Mouse (Mus musculus) hindbrain, embryonic 10.5 days (tissue): ENCODE results near the gene B3galt5. TPM values are rescaled to one million over a fixed set of nuclear protein-coding genes. Genes with fewer than 3 reads are reported as not detected.

Experiments used
- DNase-seq: peaks from one replicate; pipeline ENCODE4 v3.0.0-alpha.2; 2017; ENCODE audit warnings: low spot score
- H3K27ac ChIP-seq: fragments of 300-500 bp; sonication (generic); 2 replicates; pipeline ENCODE4 v1.5.1; 2016; ENCODE audit warnings: mild to moderate bottlenecking, moderate library complexity
- H3K27me3 ChIP-seq: fragments of 300-500 bp; sonication (generic); 2 replicates; pipeline ENCODE4 v1.6.1; 2016; ENCODE audit warnings: mild to moderate bottlenecking; ENCODE audit not compliant: poor library complexity, insufficient read depth, severe bottlenecking
- H3K36me3 ChIP-seq: fragments of 300-500 bp; sonication (generic); 2 replicates; pipeline ENCODE4 v1.6.1; 2016; ENCODE audit warnings: mild to moderate bottlenecking, moderate library complexity
- H3K4me1 ChIP-seq: fragments of 300-500 bp; sonication (generic); replicated peaks from 2 replicates; pipeline ENCODE4 v1.6.1; 2016; ENCODE audit warnings: mild to moderate bottlenecking
- H3K4me3 ChIP-seq: fragments of 300-500 bp; sonication (generic); 2 replicates; pipeline ENCODE4 v1.5.1; 2016; ENCODE audit warnings: mild to moderate bottlenecking, moderate library complexity
- H3K9me3 ChIP-seq: fragments of 300-500 bp; sonication (generic); 2 replicates; pipeline ENCODE4 v1.6.1; 2016; ENCODE audit warnings: mild to moderate bottlenecking, moderate library complexity
- WGBS: fragments of 180-500 bp; shearing (Covaris S2); methylation state at CpG from one replicate; pipeline ENCODE4 v1.1.7; 2016; 5-methylcytosine and 5-hydroxymethylcytosine counted together
- polyA plus RNA-seq: library from polyadenylated mRNA; unstranded; fragments of >200 nt; fragmentation: Nextera tagmentation; extraction: Ambion mirVana; gene quantifications from 2 replicates; pipeline ENCODE4 v1.2.1, GENCODE M21; 2016

The B3galt5 gene
- polyA plus RNA-seq, 1 experiment from 2014 or later: 0.60 TPM

DNA sequence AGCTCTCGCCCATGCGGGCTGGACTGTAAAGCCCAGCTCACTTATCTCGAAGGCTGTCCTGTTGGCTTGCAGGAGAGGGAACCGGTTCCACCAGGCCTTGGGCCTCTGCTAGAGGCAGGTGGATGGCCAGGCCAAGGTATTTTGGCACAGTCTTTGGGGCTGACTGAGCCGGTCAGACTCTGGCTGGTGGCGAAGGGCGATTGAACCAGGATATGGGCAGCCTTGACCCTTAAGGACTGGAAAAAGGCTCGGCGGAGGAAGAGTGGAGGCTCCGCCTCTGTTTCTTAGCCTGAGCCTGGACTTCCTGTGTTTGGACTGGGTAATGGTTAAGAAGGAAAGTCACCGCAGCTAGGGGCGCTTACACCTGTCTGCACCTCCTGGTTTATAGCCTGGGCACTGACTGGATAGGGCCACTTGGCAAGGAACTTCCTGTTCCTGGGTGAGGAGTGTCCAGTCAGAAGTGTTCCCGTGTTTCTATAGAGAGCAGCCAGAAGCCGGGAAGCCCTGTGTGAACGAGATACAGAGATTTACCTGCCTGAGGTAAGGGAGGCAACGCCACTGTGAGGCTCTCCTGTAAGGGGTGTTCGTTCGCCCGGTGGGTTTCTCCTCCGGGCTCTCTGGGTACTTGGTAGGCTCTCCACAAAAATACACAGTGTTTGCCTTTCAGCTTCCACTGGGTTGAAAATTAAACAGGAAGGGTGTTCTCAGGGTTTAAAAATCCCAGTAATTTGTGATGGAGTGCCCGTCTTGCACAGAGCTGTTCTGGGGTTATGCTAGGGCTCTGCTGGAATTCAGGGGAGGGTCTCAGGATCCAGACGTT lies 125.9 kb downstream of the B3galt5 start:
- no peak overlapping the region for H3K4me3 ChIP-seq
- WGBS: 82% methylated on average over 22 of the region's 22 CpGs
- peaks cover 11% of the 10 kb centered on the region; the same call in 1 of the 2 replicates for H3K27me3 ChIP-seq
- H3K27ac ChIP-seq: 0 out of 2 replicates have a peak overlapping the region, but pooled peaks have one; percentile 23
- no peak for DNase-seq
- H3K4me1 ChIP-seq: peaks cover 26% of the 10 kb centered on the region
- H3K9me3 ChIP-seq: no peaks in the 10 kb centered on the region
- no peaks in the 10 kb centered on the region for H3K36me3 ChIP-seq

DNA sequence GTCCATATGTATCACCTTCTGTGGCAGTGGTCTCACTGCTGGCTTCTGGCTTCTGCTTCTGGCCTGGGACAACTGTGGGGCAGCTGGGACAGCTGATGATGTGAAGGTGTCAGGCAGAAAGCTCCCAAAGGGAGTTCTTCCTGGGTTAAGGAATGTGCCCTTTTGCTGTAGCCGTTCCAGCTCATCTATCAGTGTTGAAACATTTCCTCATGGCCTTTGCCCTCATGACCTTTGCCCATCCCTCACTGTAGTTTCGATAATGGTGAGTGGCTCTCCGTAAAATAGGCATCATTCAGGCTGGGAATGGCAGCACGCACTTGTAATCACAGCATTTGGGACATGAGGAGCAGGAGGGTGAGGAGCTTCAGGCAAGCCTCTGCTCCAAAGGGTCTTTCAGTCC lies 127.3 kb downstream of the B3galt5 start:
- H3K27me3 ChIP-seq: 0 out of 2 replicates have a peak, but pooled peaks cover 4% of the 10 kb centered on the region
- no peak for DNase-seq
- no peaks in the 10 kb centered on the region for H3K9me3 ChIP-seq
- H3K27ac ChIP-seq: no peak overlapping the region
- WGBS: 20% methylated on average over 4 of the region's 4 CpGs
- H3K4me3 ChIP-seq: no peak overlapping the region
- no peaks in the 10 kb centered on the region for H3K36me3 ChIP-seq
- H3K4me1 ChIP-seq: peaks cover 26% of the 10 kb centered on the region

DNA sequence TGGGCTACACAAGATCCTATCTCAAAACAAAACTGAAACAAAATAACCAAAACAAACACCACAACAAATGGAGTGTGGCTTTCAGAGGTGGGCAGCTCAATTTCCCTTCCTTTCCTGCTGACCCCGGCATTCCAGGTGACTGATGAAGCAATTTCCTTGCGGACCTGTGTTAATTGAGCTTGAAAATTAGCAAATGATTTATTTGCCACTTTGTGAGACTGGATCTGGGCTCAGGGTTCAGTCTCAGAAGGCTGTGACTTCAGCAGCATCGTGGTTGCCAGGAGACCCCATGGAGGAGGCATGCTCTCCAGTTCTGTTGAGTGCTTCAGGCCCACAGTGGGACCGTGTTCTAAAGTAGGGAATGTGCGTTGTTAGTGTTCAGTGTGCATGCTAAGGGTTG lies 127.7 kb downstream of the B3galt5 start:
- H3K9me3 ChIP-seq: no peaks in the 10 kb centered on the region
- 0 out of 2 replicates have a peak, but pooled peaks cover 4% of the 10 kb centered on the region for H3K27me3 ChIP-seq
- 58% methylated on average over 5 of the region's 5 CpGs for WGBS
- no peak overlapping the region for H3K27ac ChIP-seq
- H3K4me3 ChIP-seq: no peak overlapping the region
- no peak for DNase-seq
- peaks cover 26% of the 10 kb centered on the region for H3K4me1 ChIP-seq
- H3K36me3 ChIP-seq: no peaks in the 10 kb centered on the region

DNA sequence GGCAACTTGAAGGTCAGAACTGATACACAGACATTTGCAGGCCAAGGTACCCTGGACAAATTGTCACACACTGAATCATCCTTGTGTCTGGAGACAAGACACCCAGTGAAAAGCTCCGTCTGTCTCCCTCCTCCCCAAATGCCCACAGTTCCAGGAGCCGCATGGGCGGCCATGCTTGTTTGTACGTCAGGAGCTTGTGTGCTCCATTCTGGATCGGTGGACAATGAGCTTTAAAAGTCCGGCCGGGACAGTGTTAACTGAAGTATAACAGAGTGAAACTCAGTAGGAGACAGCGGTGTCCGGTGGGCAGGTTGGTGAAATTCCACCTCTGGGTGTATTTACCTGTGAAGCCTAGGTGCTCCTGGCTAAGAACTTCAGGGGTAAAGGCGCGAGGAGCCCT lies 129.3 kb downstream of the B3galt5 start:
- Histone ChIP-seq H3K9me3 (no peaks in the 10 kb centered on the region), H3K27ac (no peak overlapping the region), H3K4me1 (peaks cover 26% of the 10 kb centered on the region), H3K27me3 (0 out of 2 replicates have a peak, but pooled peaks cover 4% of the 10 kb centered on the region), H3K36me3 (no peaks in the 10 kb centered on the region), H3K4me3 (no peak overlapping the region)
- DNase-seq: no peak
- WGBS: 76% methylated on average over 11 of the region's 11 CpGs

Other genes with a start within 250 kb of the B3galt5 start
- gene Psmg1, start 244.8 kb upstream of the B3galt5 start, polyA plus RNA-seq: 99.0 and 103 TPM in 2 replicates
- 138 and 164 TPM in 2 replicates for gene Brwd1, start 153.3 kb upstream of the B3galt5 start, polyA plus RNA-seq
- gene Hmgn1, start 108.1 kb upstream of the B3galt5 start, polyA plus RNA-seq: 705 and 803 TPM in 2 replicates
- 115 and 117 TPM in 2 replicates for gene Wrb, start 90.4 kb upstream of the B3galt5 start, polyA plus RNA-seq
- gene Lca5l, start 43.5 kb upstream of the B3galt5 start, polyA plus RNA-seq: 0.95 and 1.1 TPM in 2 replicates
- gene Sh3bgr, start 35.4 kb upstream of the B3galt5 start, polyA plus RNA-seq: 3.3 and 3.6 TPM in 2 replicates
- gene Itgb2l, start 207.8 kb downstream of the B3galt5 start, polyA plus RNA-seq: not detected in 2 replicates
- 6.5 and 35.1 TPM in 2 replicates for gene Pcp4, start 231.8 kb downstream of the B3galt5 start, polyA plus RNA-seq